9 mouse cellular contexts compared by ENCODE assay signal in the genomic region with DNA sequence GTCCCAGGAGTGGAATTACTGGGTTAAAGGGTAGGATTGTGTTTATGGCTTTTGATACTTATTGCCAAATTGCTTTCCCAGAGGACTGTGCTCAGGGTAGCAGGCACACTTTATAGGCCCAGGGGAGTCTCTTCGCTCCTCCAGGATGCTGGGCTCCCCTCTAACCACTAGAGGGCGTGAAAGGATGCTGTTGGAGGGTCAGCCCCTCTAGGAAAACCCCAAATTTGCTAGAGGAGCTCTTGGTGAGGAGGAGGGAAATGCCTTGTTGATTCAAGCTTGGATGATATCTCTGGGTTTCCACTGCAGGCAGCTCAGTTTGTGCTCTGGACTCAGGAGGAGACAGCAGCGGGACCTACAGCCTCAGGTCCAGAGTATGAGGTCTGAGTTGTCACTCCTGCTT. TPM values are rescaled to one million over a fixed set of nuclear protein-coding genes. Genes with fewer than 3 reads are reported as not detected.
A peak's percentile ranks its signal among the peaks of the same experiment; 100 is the strongest.
DNase-seq lines count a peak whose midpoint lies in the region; ATAC-seq lines count a peak whose summit lies in the region.
"Had no signal": no experiment of that assay in that cellular context is flagged by ENCODE, and none has a peak within 500 bp of the region (broad histone marks: within the 10 kb centered on the region; RNA-seq: fewer than 3 reads in every experiment).

No protein-coding gene starts in this region.

- WGBS in midbrain, embryonic 12.5 days, result 25% methylated on average over 3 of the region's 3 CpGs
- 16% methylated on average over 3 of the region's 3 CpGs for WGBS in midbrain, embryonic 13.5 days
- WGBS in forebrain, embryonic 12.5 days, result 12% methylated on average over 3 of the region's 3 CpGs

- no peaks in the 10 kb centered on the region for H3K4me1 ChIP-seq in midbrain, embryonic 12.5 days
- no peaks in the 10 kb centered on the region for H3K4me1 ChIP-seq in midbrain, embryonic 13.5 days (replicated peaks)
- H3K4me1 ChIP-seq in forebrain, embryonic 12.5 days, result peaks cover 4% of the 10 kb centered on the region; the same call in 1 of the 2 replicates

- no peak overlapping the region for H3K9ac ChIP-seq in midbrain, embryonic 12.5 days (replicated peaks)
- no peak overlapping the region for H3K9ac ChIP-seq in midbrain, embryonic 13.5 days (replicated peaks)
- H3K9ac ChIP-seq in forebrain, embryonic 12.5 days, result no peak overlapping the region

- 0 out of 2 replicates have a peak, but pooled peaks have one; percentile 49 for ATAC-seq in midbrain, embryonic 12.5 days (ENCODE audit: low FRiP score, low read depth)
- no peak for ATAC-seq in midbrain, embryonic 13.5 days
- 0 out of 2 replicates have a peak, but pooled peaks have one; percentile 58 for ATAC-seq in forebrain, embryonic 12.5 days (ENCODE audit: low FRiP score)

- peaks cover 3% of the 10 kb centered on the region; the same call in 1 of the 2 replicates for H3K27me3 ChIP-seq in midbrain, embryonic 12.5 days
- H3K27me3 ChIP-seq in midbrain, embryonic 13.5 days, result no peaks in the 10 kb centered on the region
- no peaks in the 10 kb centered on the region for H3K27me3 ChIP-seq in forebrain, embryonic 12.5 days

- H3K4me2 ChIP-seq in midbrain, embryonic 12.5 days (replicated peaks), result no peak overlapping the region
- no peak overlapping the region for H3K4me2 ChIP-seq in midbrain, embryonic 13.5 days (replicated peaks)
- H3K4me2 ChIP-seq in forebrain, embryonic 12.5 days, result no peak overlapping the region

- H3K27ac ChIP-seq in midbrain, embryonic 12.5 days (replicated peaks), result no peak overlapping the region
- no peak overlapping the region for H3K27ac ChIP-seq in midbrain, embryonic 13.5 days
- H3K27ac ChIP-seq in forebrain, embryonic 12.5 days, result no peak overlapping the region

- peak; percentile 17 for DNase-seq in gastrocnemius, postnatal 10 days
- no peak for DNase-seq in gastrocnemius, postnatal 4 days (ENCODE audit: low spot score in 2 of 2)
- peak; percentile 64 for DNase-seq in lung, postnatal 10 days
- peak; percentile 56 for DNase-seq in thymus, postnatal 4 days
- DNase-seq in cerebellum, adult 8-10 months, result no peak

- no peaks in the 10 kb centered on the region for H3K9me3 ChIP-seq in midbrain, embryonic 12.5 days
- no peaks in the 10 kb centered on the region for H3K9me3 ChIP-seq in midbrain, embryonic 13.5 days
- H3K9me3 ChIP-seq in forebrain, embryonic 12.5 days, result no peaks in the 10 kb centered on the region

- no peaks in the 10 kb centered on the region for H3K36me3 ChIP-seq in midbrain, embryonic 12.5 days
- H3K36me3 ChIP-seq in midbrain, embryonic 13.5 days, result no peaks in the 10 kb centered on the region
- H3K36me3 ChIP-seq in forebrain, embryonic 12.5 days (replicated peaks), result no peaks in the 10 kb centered on the region

- no peak overlapping the region for H3K4me3 ChIP-seq in midbrain, embryonic 12.5 days
- no peak overlapping the region for H3K4me3 ChIP-seq in midbrain, embryonic 13.5 days (replicated peaks)
- H3K4me3 ChIP-seq in forebrain, embryonic 12.5 days (replicated peaks), result no peak overlapping the region

RNA-seq across cellular contexts. Expression of gene Nog, which starts 58.8 kb away (rescaled TPM):
- 1 to 10 TPM; 1.2 to 2.0 TPM for total RNA-seq in gastrocnemius, postnatal 10 days (2021)
- total RNA-seq in gastrocnemius, postnatal 4 days (2021), result 1 to 10 TPM; 4.2 to 5.6 TPM
- 6.0 and 6.3 TPM in 2 replicates for polyA plus RNA-seq in midbrain, embryonic 12.5 days (2016; fragmentation: Nextera tagmentation; extraction: Ambion mirVana)
- polyA plus RNA-seq in midbrain, embryonic 13.5 days (2015; fragmentation: Nextera tagmentation; extraction: Ambion mirVana), result 2.7 and 3.2 TPM in 2 replicates
- polyA plus RNA-seq in forebrain, embryonic 12.5 days (2016; fragmentation: Nextera tagmentation; extraction: Ambion mirVana), result 6.4 TPM in 2 replicates
- total RNA-seq: hematopoietic stem cell, adult 5-6 weeks had no signal

Comparison
In these comparisons a context has a peak if more than half of its experiments do, and no peak if none do; other contexts are left out.
1. DNase-seq: peak in gastrocnemius, postnatal 10 days (single experiment), lung, postnatal 10 days (single experiment) and thymus, postnatal 4 days (single experiment); none in gastrocnemius, postnatal 4 days (0 of 2) and cerebellum, adult 8-10 months (single experiment).